Mouse (Mus musculus): ENCODE data around the gene Tnp2.

- TF ChIP-seq CTCF (conservative IDR thresholded peaks at IDR 0.05; ENCODE audit: low read length) (no peak), POU5F1 (IDR thresholded peaks at IDR 0.05; ENCODE audit: borderline replicate concordance, low read length) (no peak)
Observed at GRCm38 (mm10) chr16:10761182-10761581, 27.3 kb downstream of the Tnp2 start.
